Mouse (Mus musculus) liver, embryonic 12.5 days (tissue): Measurements from ENCODE around the gene Maneal. TPM values are rescaled to one million over a fixed set of nuclear protein-coding genes. Genes with fewer than 3 reads are reported as not detected.

Experiments used
- ATAC-seq: fragments of 200-750 bp; cut with Nextera tagmentation; 2 replicates; pipeline ENCODE4 v1.8.0; 2017; ENCODE audit warnings: moderate number of reproducible peaks, mild to moderate bottlenecking, moderate library complexity
- H3K27ac ChIP-seq: fragments of 300-500 bp; sonication (generic); 2 replicates; pipeline ENCODE4 v1.5.1; 2016; ENCODE audit warnings: mild to moderate bottlenecking
- H3K27me3 ChIP-seq: fragments of 300-500 bp; sonication (generic); replicated peaks from 2 replicates; pipeline ENCODE4 v1.6.1; 2016; ENCODE audit warnings: mild to moderate bottlenecking, moderate library complexity
- H3K36me3 ChIP-seq: fragments of 300-500 bp; sonication (generic); 2 replicates; pipeline ENCODE4 v1.6.1; 2016; ENCODE audit warnings: mild to moderate bottlenecking, moderate library complexity
- H3K4me1 ChIP-seq: fragments of 300-500 bp; sonication (generic); 2 replicates; pipeline ENCODE4 v1.6.1; 2016
- H3K4me2 ChIP-seq: fragments of 300-500 bp; sonication (generic); 2 replicates; pipeline ENCODE4 v1.6.1; 2016; ENCODE audit warnings: mild to moderate bottlenecking, moderate library complexity
- H3K4me3 ChIP-seq: fragments of 300-500 bp; sonication (generic); 2 replicates; pipeline ENCODE4 v1.5.1; 2016; ENCODE audit warnings: mild to moderate bottlenecking, moderate library complexity
- H3K9ac ChIP-seq: fragments of 300-500 bp; sonication (generic); 2 replicates; pipeline ENCODE4 v1.6.1; 2016; ENCODE audit warnings: mild to moderate bottlenecking, moderate library complexity
- H3K9me3 ChIP-seq: fragments of 300-500 bp; sonication (generic); replicated peaks from 2 replicates; pipeline ENCODE4 v1.6.1; 2016; ENCODE audit warnings: mild to moderate bottlenecking, moderate library complexity
- WGBS: fragments of 180-500 bp; shearing (Covaris S2); methylation state at CpG from one replicate; pipeline ENCODE4 v1.1.7; 2016; ENCODE audit not compliant: insufficient replicate concordance; 5-methylcytosine and 5-hydroxymethylcytosine counted together
- polyA plus RNA-seq: library from polyadenylated mRNA; unstranded; fragments of >200 nt; fragmentation: Nextera tagmentation; extraction: Ambion mirVana; gene quantifications from 2 replicates; pipeline ENCODE4 v1.2.1, GENCODE M21; 2016

Gene Maneal
- polyA plus RNA-seq, 1 experiment from 2014 or later: 0.08 TPM

GRCm38 (mm10) chr4:124808511-124808910 lies 53.5 kb downstream of the Maneal start:
- H3K27me3 ChIP-seq: no peaks in the 10 kb centered on the region
- WGBS: 39% methylated on average over 5 of the region's 5 CpGs
- no peaks in the 10 kb centered on the region for H3K9me3 ChIP-seq
- H3K4me1 ChIP-seq: peaks cover 87% of the 10 kb centered on the region
- peak overlapping the region; percentile 40 for H3K4me2 ChIP-seq
- peak overlapping the region; percentile 36 for H3K9ac ChIP-seq
- 0 out of 2 replicates have a peak overlapping the region, but pooled peaks have one; percentile 6 for H3K4me3 ChIP-seq
- H3K27ac ChIP-seq: peak overlapping the region; percentile 66
- H3K36me3 ChIP-seq: peaks cover 86% of the 10 kb centered on the region
- ATAC-seq: no peak

Other genes with a start within 250 kb of the Maneal start
- gene Pou3f1, start 205.4 kb downstream of the Maneal start, polyA plus RNA-seq: 0.02 and 0.22 TPM in 2 replicates
- 51.4 and 51.5 TPM in 2 replicates for gene Utp11, start 168.6 kb downstream of the Maneal start, polyA plus RNA-seq
- 3.5 and 3.7 TPM in 2 replicates for gene Fhl3, start 161.5 kb downstream of the Maneal start, polyA plus RNA-seq
- 116 and 121 TPM in 2 replicates for gene Sf3a3, start 147.4 kb downstream of the Maneal start, polyA plus RNA-seq
- 49.7 and 50.3 TPM in 2 replicates for gene Inpp5b, start 120.3 kb downstream of the Maneal start, polyA plus RNA-seq
- gene Mtf1, start 60.1 kb downstream of the Maneal start, polyA plus RNA-seq: 16.3 and 16.6 TPM in 2 replicates
- 39.6 and 43.1 TPM in 2 replicates for gene Yrdc, start 11.5 kb downstream of the Maneal start, polyA plus RNA-seq
- gene 1110065P20Rik, start 11.0 kb downstream of the Maneal start, polyA plus RNA-seq: 22.9 and 25.0 TPM in 2 replicates
- 0.04 TPM in 1 of 2 replicates, not detected in the other for gene Epha10, start 18.7 kb upstream of the Maneal start, polyA plus RNA-seq
- gene 9930104L06Rik, start 74.9 kb upstream of the Maneal start, polyA plus RNA-seq: 7.5 and 8.3 TPM in 2 replicates
- gene Cdca8, start 77.1 kb upstream of the Maneal start, polyA plus RNA-seq: 173 and 177 TPM in 2 replicates
- 1.2 and 1.4 TPM in 2 replicates for gene Rspo1, start 124.3 kb upstream of the Maneal start, polyA plus RNA-seq
- gene Gnl2, start 154.4 kb upstream of the Maneal start, polyA plus RNA-seq: 69.9 and 72.5 TPM in 2 replicates
- gene Dnali1, start 203.5 kb upstream of the Maneal start, polyA plus RNA-seq: 0.10 TPM in 1 of 2 replicates, not detected in the other
- gene Snip1, start 204.5 kb upstream of the Maneal start, polyA plus RNA-seq: 21.6 and 24.8 TPM in 2 replicates
- gene Meaf6, start 223.0 kb upstream of the Maneal start, polyA plus RNA-seq: 31.6 and 33.0 TPM in 2 replicates